Mouse (Mus musculus): Measurements from ENCODE around the gene Hunk. TPM values are rescaled to one million over a fixed set of nuclear protein-coding genes. Genes with fewer than 3 reads are reported as not detected.
A peak's percentile ranks its signal among the peaks of the same experiment; 100 is the strongest.

The Hunk gene
- total RNA-seq, 2 experiments from 2014 or later = 0.36 to 0.40 TPM

GRCm38 (mm10) chr16:90439493-90439892 is 53.7 kb downstream of the Hunk start:
- DNase-seq = no peak

- DNase-seq = no peak
Measured at GRCm38 (mm10) chr16:90440654-90441053, 54.8 kb downstream of the Hunk start.

GRCm38 (mm10) chr16:90442991-90443390 is 57.2 kb downstream of the Hunk start:
- DNase-seq = no peak

- DNase-seq = peak; percentile 54 to 65
Measured at GRCm38 (mm10) chr16:90453197-90453596, 67.4 kb downstream of the Hunk start.

- no peak for DNase-seq
Measured at GRCm38 (mm10) chr16:90456495-90457125, 70.8 kb downstream of the Hunk start.

GRCm38 (mm10) chr16:90458899-90459610 is 73.2 kb downstream of the Hunk start:
- peak; percentile 52 to 73 for DNase-seq

- DNase-seq = peak in 1 of 2 experiments; percentile 20
Measured at GRCm38 (mm10) chr16:90461304-90461905, 75.6 kb downstream of the Hunk start.

- peak in 1 of 2 experiments; percentile 22 for DNase-seq
Measured at GRCm38 (mm10) chr16:90462728-90463275, 77.0 kb downstream of the Hunk start.

GRCm38 (mm10) chr16:90465154-90465553 is 79.3 kb downstream of the Hunk start:
- DNase-seq = no peak

- DNase-seq = no peak
Measured at GRCm38 (mm10) chr16:90468286-90468685, 82.5 kb downstream of the Hunk start.

- no peak for DNase-seq
Measured at GRCm38 (mm10) chr16:90475701-90476229, 90.0 kb downstream of the Hunk start.

- DNase-seq = no peak
Measured at GRCm38 (mm10) chr16:90481612-90482011, 95.8 kb downstream of the Hunk start.

- no peak for DNase-seq
Measured at GRCm38 (mm10) chr16:90483341-90483740, 97.5 kb downstream of the Hunk start.

- no peak for DNase-seq
Measured at GRCm38 (mm10) chr16:90485125-90485524, 99.3 kb downstream of the Hunk start.

- DNase-seq = no peak
Measured at GRCm38 (mm10) chr16:90485599-90485998, 99.8 kb downstream of the Hunk start.

- DNase-seq = peak in 1 of 2 experiments; percentile 21
Measured at GRCm38 (mm10) chr16:90490066-90490465, 104.3 kb downstream of the Hunk start.

GRCm38 (mm10) chr16:90491898-90492499 is 106.2 kb downstream of the Hunk start:
- no peak for DNase-seq

- no peak for DNase-seq
Measured at GRCm38 (mm10) chr16:90496930-90497329, 111.1 kb downstream of the Hunk start.

GRCm38 (mm10) chr16:90497749-90498464 is 112.1 kb downstream of the Hunk start:
- DNase-seq = no peak

- no peak for DNase-seq
Measured at GRCm38 (mm10) chr16:90500809-90501208, 115.0 kb downstream of the Hunk start.

GRCm38 (mm10) chr16:90505252-90505651 is 119.4 kb downstream of the Hunk start:
- peak in 1 of 2 experiments; percentile 4 for DNase-seq

- DNase-seq = peak in 1 of 2 experiments; percentile 18
Measured at GRCm38 (mm10) chr16:90505680-90506079, 119.9 kb downstream of the Hunk start.

Measured in heart, adult 18-20 months (tissue).